Mouse (Mus musculus): ENCODE results near the gene Ston1. TPM values are rescaled to one million over a fixed set of nuclear protein-coding genes. Genes with fewer than 3 reads are reported as not detected.

Ston1 gene
- polyA plus RNA-seq, 1 experiment from 2014 or later = 5.2 TPM

- Histone ChIP-seq H3K4me2 (ENCODE audit: low read depth, severe bottlenecking) (peak overlapping the region; percentile 77), H3K27me3 (ENCODE audit: control insufficient read depth, insufficient read depth, low read length) (no peaks in the 10 kb centered on the region), H3K27ac (replicated peaks; ENCODE audit: low read depth, low read length) (peak overlapping the region; percentile 77; the same call in 1 of the 2 replicates), H3K4me3 (ENCODE audit: low read depth, low read length) (peak overlapping the region; percentile 57), H3K9me3 (ENCODE audit: control insufficient read depth, low read length) (no peaks in the 10 kb centered on the region), H3K36me3 (ENCODE audit: control insufficient read depth, insufficient read depth, low read length) (no peaks in the 10 kb centered on the region), H3K4me1 (ENCODE audit: control insufficient read depth, insufficient read depth, low read length) (peaks cover 15% of the 10 kb centered on the region), H3K9ac (ENCODE audit: low read length) (no peak overlapping the region; the same call in 1 of the 2 replicates)
- no peak; the same call in 1 of the 2 replicates for ATAC-seq (ENCODE audit: insufficient number of reproducible peaks, low FRiP score, low TSS enrichment, low read depth)
- 26% methylated on average over 16 of the region's 16 CpGs for WGBS
- no peak for DNase-seq (ENCODE audit: low spot score)
Observed at GRCm38 (mm10) chr17:88596544-88597221, 801 bp upstream of the Ston1 start.

DNA sequence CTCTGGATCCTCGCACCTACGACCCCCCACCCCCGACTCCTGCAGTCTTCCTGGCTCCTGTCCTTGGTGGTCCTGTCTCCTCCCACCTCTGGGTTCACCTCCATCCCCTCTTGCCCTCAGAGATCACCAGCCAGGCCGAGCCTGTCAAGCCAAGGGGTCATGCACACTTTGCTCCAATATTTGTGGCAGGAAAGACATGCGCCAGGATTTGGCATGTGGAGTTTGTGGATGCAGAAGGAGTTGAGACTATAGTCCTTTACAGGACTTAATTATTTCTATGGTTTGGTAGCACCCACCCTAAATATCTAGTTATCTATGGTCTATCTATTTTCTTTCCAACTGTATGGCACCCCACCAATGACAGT lies 554 bp downstream of the Ston1 start:
- no peak for DNase-seq (ENCODE audit: low spot score)
- no peaks in the 10 kb centered on the region for H3K27me3 ChIP-seq (ENCODE audit: control insufficient read depth, insufficient read depth, low read length)
- H3K9ac ChIP-seq (ENCODE audit: low read length) = peak overlapping the region; percentile 72
- 6% methylated on average over 5 of the region's 5 CpGs for WGBS
- H3K27ac ChIP-seq (replicated peaks; ENCODE audit: low read depth, low read length) = peak overlapping the region; percentile 77; the same call in 1 of the 2 replicates
- peak; percentile 12; the same call in 1 of the 2 replicates for ATAC-seq (ENCODE audit: insufficient number of reproducible peaks, low FRiP score, low TSS enrichment, low read depth)
- H3K36me3 ChIP-seq (ENCODE audit: control insufficient read depth, insufficient read depth, low read length) = no peaks in the 10 kb centered on the region
- H3K4me1 ChIP-seq (ENCODE audit: control insufficient read depth, insufficient read depth, low read length) = peaks cover 15% of the 10 kb centered on the region
- peak overlapping the region; percentile 57 for H3K4me3 ChIP-seq (ENCODE audit: low read depth, low read length)
- no peaks in the 10 kb centered on the region for H3K9me3 ChIP-seq (ENCODE audit: control insufficient read depth, low read length)
- H3K4me2 ChIP-seq (ENCODE audit: low read depth, severe bottlenecking) = peak overlapping the region; percentile 77

DNA sequence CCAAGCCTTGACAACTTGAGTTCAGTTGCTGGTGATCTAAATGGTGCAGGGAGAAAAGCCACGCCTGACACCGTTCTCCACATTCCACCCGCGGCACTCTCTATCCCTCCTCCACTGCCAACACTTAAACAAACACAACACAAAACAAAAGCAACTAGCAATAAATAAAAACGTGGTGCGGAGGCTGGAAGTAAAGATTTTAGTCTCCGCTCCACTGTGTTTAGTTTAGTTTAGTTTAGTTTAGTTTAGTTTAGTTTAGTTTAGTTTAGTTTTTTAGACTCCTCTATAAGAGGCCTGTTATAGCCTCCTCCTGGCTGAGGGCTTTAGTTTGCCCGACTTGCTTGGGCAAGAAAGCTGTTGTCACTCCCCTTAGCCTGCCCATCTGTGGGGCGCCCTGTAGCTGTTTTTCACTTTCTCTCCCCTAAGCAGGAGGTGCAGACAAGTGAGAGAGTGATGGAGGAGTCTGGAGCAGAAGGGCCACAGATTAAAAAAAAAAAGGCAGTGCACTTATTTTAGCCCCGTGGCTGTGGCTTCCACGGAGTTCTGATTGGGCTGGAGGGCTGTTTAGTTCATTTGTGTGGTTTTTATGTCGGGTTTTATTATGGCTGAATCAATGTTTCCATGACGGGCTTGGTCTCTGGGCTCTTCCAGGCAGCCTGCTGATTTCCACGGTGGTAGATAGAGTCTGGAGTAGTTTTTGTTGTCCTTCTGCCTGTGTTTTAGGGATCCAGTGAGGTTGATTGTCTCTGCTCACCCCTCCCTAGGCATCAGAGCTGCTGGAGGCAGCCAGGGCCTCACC lies 1.3 kb downstream of the Ston1 start:
- ATAC-seq (ENCODE audit: insufficient number of reproducible peaks, low FRiP score, low TSS enrichment, low read depth) (no peak), DNase-seq (ENCODE audit: low spot score) (peak; percentile 51)
- Histone ChIP-seq H3K4me1 (ENCODE audit: control insufficient read depth, insufficient read depth, low read length) (peaks cover 15% of the 10 kb centered on the region), H3K4me3 (ENCODE audit: low read depth, low read length) (peak overlapping the region; percentile 57; the same call in 1 of the 2 replicates), H3K4me2 (ENCODE audit: low read depth, severe bottlenecking) (peak overlapping the region; percentile 77), H3K27me3 (ENCODE audit: control insufficient read depth, insufficient read depth, low read length) (no peaks in the 10 kb centered on the region), H3K27ac (replicated peaks; ENCODE audit: low read depth, low read length) (0 out of 2 replicates have a peak overlapping the region, but pooled peaks have one; percentile 14), H3K36me3 (ENCODE audit: control insufficient read depth, insufficient read depth, low read length) (no peaks in the 10 kb centered on the region), H3K9ac (ENCODE audit: low read length) (peak overlapping the region; percentile 47; the same call in 1 of the 2 replicates), H3K9me3 (ENCODE audit: control insufficient read depth, low read length) (no peaks in the 10 kb centered on the region)
- WGBS = 20% methylated on average over 14 of the region's 14 CpGs

- Histone ChIP-seq H3K27me3 (ENCODE audit: control insufficient read depth, insufficient read depth, low read length) (no peaks in the 10 kb centered on the region), H3K9me3 (ENCODE audit: control insufficient read depth, low read length) (no peaks in the 10 kb centered on the region), H3K4me1 (ENCODE audit: control insufficient read depth, insufficient read depth, low read length) (peaks cover 15% of the 10 kb centered on the region), H3K4me2 (ENCODE audit: low read depth, severe bottlenecking) (no peak overlapping the region), H3K4me3 (ENCODE audit: low read depth, low read length) (no peak overlapping the region), H3K9ac (ENCODE audit: low read length) (no peak overlapping the region), H3K36me3 (ENCODE audit: control insufficient read depth, insufficient read depth, low read length) (no peaks in the 10 kb centered on the region), H3K27ac (replicated peaks; ENCODE audit: low read depth, low read length) (no peak overlapping the region)
- no peak for DNase-seq (ENCODE audit: low spot score)
- WGBS = 76% methylated on average over 8 of the region's 8 CpGs
- no peak for ATAC-seq (ENCODE audit: insufficient number of reproducible peaks, low FRiP score, low TSS enrichment, low read depth)
Observed at GRCm38 (mm10) chr17:88600492-88601026, 3.1 kb downstream of the Ston1 start.

GRCm38 (mm10) chr17:88603943-88604342 lies 6.5 kb downstream of the Ston1 start:
- no peak overlapping the region for H3K4me3 ChIP-seq (ENCODE audit: low read depth, low read length)
- no peak overlapping the region for H3K9ac ChIP-seq (ENCODE audit: low read length)
- no peaks in the 10 kb centered on the region for H3K27me3 ChIP-seq (ENCODE audit: control insufficient read depth, insufficient read depth, low read length)
- no peak overlapping the region for H3K27ac ChIP-seq (replicated peaks; ENCODE audit: low read depth, low read length)
- DNase-seq (ENCODE audit: low spot score) = no peak
- WGBS = 87% methylated on average over 11 of the region's 11 CpGs
- H3K4me1 ChIP-seq (ENCODE audit: control insufficient read depth, insufficient read depth, low read length) = peaks cover 7% of the 10 kb centered on the region
- H3K4me2 ChIP-seq (ENCODE audit: low read depth, severe bottlenecking) = no peak overlapping the region
- no peak for ATAC-seq (ENCODE audit: insufficient number of reproducible peaks, low FRiP score, low TSS enrichment, low read depth)
- no peaks in the 10 kb centered on the region for H3K36me3 ChIP-seq (ENCODE audit: control insufficient read depth, insufficient read depth, low read length)
- no peaks in the 10 kb centered on the region for H3K9me3 ChIP-seq (ENCODE audit: control insufficient read depth, low read length)

DNA sequence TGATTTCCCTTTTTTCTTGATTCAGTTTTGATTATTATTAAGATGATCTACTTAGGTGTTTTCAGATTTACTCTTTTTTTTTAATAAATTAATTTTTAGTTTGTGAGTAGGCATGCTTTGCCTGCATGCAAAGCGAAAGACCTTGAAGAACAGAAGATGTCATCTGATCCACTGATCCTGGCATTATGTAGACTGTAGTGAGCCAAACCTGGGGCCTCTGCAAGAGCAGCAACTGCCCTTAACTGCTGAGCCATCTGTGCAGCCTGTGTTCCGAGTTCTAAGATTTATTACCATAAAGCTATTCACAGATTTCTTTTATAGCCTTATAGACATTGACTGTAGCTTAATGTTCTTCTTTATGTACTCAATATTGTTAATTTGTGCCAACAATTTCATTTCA lies 8.6 kb downstream of the Ston1 start:
- H3K4me1 ChIP-seq (ENCODE audit: control insufficient read depth, insufficient read depth, low read length) = peaks cover 2% of the 10 kb centered on the region; the same call in 1 of the 2 replicates
- H3K9me3 ChIP-seq (ENCODE audit: control insufficient read depth, low read length) = no peaks in the 10 kb centered on the region
- ATAC-seq (ENCODE audit: insufficient number of reproducible peaks, low FRiP score, low TSS enrichment, low read depth) = no peak
- WGBS = 85% methylated on average over 2 of the region's 2 CpGs
- H3K27me3 ChIP-seq (ENCODE audit: control insufficient read depth, insufficient read depth, low read length) = no peaks in the 10 kb centered on the region
- no peak overlapping the region for H3K27ac ChIP-seq (replicated peaks; ENCODE audit: low read depth, low read length)
- no peak overlapping the region for H3K4me3 ChIP-seq (ENCODE audit: low read depth, low read length)
- no peak overlapping the region for H3K9ac ChIP-seq (ENCODE audit: low read length)
- DNase-seq (ENCODE audit: low spot score) = no peak
- H3K36me3 ChIP-seq (ENCODE audit: control insufficient read depth, insufficient read depth, low read length) = no peaks in the 10 kb centered on the region; the same call in 1 of the 2 replicates
- H3K4me2 ChIP-seq (ENCODE audit: low read depth, severe bottlenecking) = no peak overlapping the region

DNA sequence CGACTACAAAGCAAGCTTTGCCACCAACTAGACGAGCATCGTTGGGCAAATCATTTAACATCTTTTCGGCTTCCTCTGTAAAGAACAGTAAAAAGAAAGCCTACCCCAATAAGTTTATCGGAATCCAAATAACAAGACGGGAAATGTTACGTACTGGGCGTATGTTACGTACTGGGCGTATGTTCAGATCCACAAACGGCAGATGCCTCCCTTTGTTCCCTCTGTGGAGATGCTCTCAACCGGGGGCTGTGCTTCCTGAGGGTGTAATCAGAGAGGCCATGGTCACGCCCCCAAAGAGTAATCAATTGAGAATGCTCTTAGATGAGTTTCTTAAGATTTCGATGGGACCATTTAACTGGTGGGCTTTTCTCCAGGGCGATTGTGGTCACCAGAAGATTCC lies 11.9 kb downstream of the Ston1 start:
- H3K4me3 ChIP-seq (ENCODE audit: low read depth, low read length) = no peak overlapping the region
- no peak overlapping the region for H3K27ac ChIP-seq (replicated peaks; ENCODE audit: low read depth, low read length)
- no peaks in the 10 kb centered on the region for H3K27me3 ChIP-seq (ENCODE audit: control insufficient read depth, insufficient read depth, low read length)
- no peak for ATAC-seq (ENCODE audit: insufficient number of reproducible peaks, low FRiP score, low TSS enrichment, low read depth)
- H3K36me3 ChIP-seq (ENCODE audit: control insufficient read depth, insufficient read depth, low read length) = no peaks in the 10 kb centered on the region; the same call in 1 of the 2 replicates
- H3K9ac ChIP-seq (ENCODE audit: low read length) = no peak overlapping the region
- H3K4me2 ChIP-seq (ENCODE audit: low read depth, severe bottlenecking) = no peak overlapping the region
- DNase-seq (ENCODE audit: low spot score) = no peak
- no peaks in the 10 kb centered on the region for H3K9me3 ChIP-seq (ENCODE audit: control insufficient read depth, low read length)
- peaks cover 5% of the 10 kb centered on the region; the same call in 1 of the 2 replicates for H3K4me1 ChIP-seq (ENCODE audit: control insufficient read depth, insufficient read depth, low read length)
- 86% methylated on average over 15 of the region's 15 CpGs for WGBS

DNA sequence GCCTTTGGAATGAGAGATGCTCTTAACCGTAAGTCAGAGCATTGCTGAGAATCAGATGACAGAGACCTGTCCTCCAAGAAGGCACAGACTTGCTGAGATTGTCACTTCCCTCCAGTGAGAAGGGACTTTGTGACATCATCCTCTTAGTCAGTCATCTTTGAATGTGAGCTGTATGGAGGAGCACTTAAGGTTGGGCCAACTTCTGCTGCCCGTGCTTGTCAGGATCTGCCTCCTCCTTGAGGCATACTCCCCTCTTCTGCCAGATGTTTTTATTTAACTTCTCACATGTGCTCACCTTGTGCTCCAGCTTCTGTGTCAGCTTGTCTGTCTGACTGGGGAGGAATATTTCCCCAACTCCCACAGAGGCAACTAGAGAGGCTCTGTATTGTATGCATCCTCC lies 13.6 kb downstream of the Ston1 start:
- H3K4me2 ChIP-seq (ENCODE audit: low read depth, severe bottlenecking) = no peak overlapping the region
- ATAC-seq (ENCODE audit: insufficient number of reproducible peaks, low FRiP score, low TSS enrichment, low read depth) (no peak), DNase-seq (ENCODE audit: low spot score) (no peak)
- H3K4me3 ChIP-seq (ENCODE audit: low read depth, low read length) = no peak overlapping the region
- H3K27ac ChIP-seq (replicated peaks; ENCODE audit: low read depth, low read length) = no peak overlapping the region
- no peaks in the 10 kb centered on the region; the same call in 1 of the 2 replicates for H3K36me3 ChIP-seq (ENCODE audit: control insufficient read depth, insufficient read depth, low read length)
- WGBS = 48% methylated on average over 2 of the region's 2 CpGs
- no peaks in the 10 kb centered on the region for H3K9me3 ChIP-seq (ENCODE audit: control insufficient read depth, low read length)
- peaks cover 5% of the 10 kb centered on the region; the same call in 1 of the 2 replicates for H3K4me1 ChIP-seq (ENCODE audit: control insufficient read depth, insufficient read depth, low read length)
- no peak overlapping the region for H3K9ac ChIP-seq (ENCODE audit: low read length)
- no peaks in the 10 kb centered on the region for H3K27me3 ChIP-seq (ENCODE audit: control insufficient read depth, insufficient read depth, low read length)
